Mouse (Mus musculus) layer of hippocampus, adult 11-12 months (tissue): ENCODE measurements around the gene Pigu.
A peak's percentile ranks its signal among the peaks of the same experiment; 100 is the strongest.

ENCODE experiments used
- DNase-seq: peaks from one replicate; pipeline ENCODE4 v3.0.0; 2022; ENCODE audit warnings: low spot score

Gene Pigu

DNA sequence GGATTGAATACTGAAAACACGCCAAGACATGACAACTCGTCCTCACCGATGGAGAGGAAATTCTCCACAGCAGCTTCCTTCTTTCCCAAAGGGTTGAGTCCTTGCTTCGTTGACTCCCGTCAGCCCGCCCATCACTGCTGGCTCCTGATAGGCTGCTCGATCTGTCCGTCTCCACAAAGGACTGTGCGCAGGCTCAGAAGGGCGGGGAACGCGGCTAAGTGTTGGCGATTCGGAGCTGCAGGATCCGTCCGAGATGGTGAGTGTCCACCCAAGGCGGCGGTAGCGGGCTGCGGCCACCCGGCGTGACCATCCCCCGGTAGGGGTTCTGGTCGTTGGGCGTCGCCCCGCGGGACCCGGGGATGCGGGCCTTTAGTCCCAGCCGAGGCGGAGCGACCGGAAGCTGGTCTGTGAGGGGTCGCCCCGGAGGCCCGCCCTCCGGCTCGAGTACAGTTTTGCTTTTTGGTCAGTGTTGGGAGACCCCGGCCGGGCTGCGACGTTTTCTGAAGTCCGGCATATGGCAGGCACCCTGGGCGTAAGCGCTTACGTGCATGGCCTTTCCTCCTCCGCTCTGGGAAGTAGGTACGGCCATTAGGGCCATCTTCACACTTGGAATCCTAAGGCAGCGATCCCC, 120.8 kb downstream of the Pigu start, which contains the start of gene Dynlrb1:
Dynlrb1 (plus strand) TSS at position 172 of the 631 bp plus-strand sequence.
- DNase-seq, result peak; percentile 99

DNA sequence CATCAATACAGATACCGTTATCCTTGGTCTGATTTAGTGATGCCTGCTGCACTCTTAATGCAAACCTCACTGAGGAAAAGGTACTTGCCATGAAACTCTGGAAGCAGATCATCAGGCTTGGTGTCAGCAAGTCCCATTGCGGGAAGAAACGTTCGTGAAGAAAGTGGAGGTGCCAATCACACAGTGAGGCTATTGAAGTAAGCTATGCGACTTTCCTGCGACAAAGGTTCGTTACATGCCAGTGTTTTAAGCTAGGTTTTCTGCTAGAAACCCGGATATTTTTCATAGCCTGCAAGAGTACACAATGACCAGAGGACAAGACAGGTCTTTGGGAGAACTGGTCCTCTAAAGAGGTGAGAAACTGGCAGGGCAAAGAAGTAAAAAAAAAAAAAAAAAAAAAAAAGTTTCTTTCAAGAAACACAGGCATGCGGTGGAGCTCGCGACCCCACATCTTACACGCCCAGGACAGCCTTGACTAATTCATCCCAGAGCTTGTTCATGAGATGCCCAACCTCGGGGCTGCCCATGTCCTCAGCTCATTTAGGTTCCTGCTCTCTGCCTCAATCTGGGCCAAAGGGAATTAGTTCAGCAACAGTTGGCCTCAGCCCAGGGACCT, 121.4 kb downstream of the Pigu start:
- no peak for DNase-seq
